Mouse (Mus musculus): Measurements from ENCODE around the gene Sbno2.
A peak's percentile ranks its signal among the peaks of the same experiment; 100 is the strongest.

Sbno2 gene

GRCm38 (mm10) chr10:80030736-80031135 is 74.6 kb downstream of the Sbno2 start:
- DNase-seq: no peak

- DNase-seq: no peak
Measured at GRCm38 (mm10) chr10:80030191-80030590, 75.2 kb downstream of the Sbno2 start.

- no peak for DNase-seq
Measured at GRCm38 (mm10) chr10:80028521-80028846, 76.9 kb downstream of the Sbno2 start.

- DNase-seq: no peak
Measured at GRCm38 (mm10) chr10:80027681-80028520, 77.5 kb downstream of the Sbno2 start.

GRCm38 (mm10) chr10:80025889-80026288 is 79.5 kb downstream of the Sbno2 start:
- no peak for DNase-seq

- DNase-seq: no peak
Measured at GRCm38 (mm10) chr10:80025463-80025862, 79.9 kb downstream of the Sbno2 start.

- DNase-seq: no peak
Measured at GRCm38 (mm10) chr10:80025044-80025347, 80.4 kb downstream of the Sbno2 start.

- DNase-seq: no peak
Measured at GRCm38 (mm10) chr10:80024229-80025043, 80.9 kb downstream of the Sbno2 start.

GRCm38 (mm10) chr10:80023758-80024157 is 81.6 kb downstream of the Sbno2 start:
- no peak for DNase-seq

GRCm38 (mm10) chr10:80022806-80023205 is 82.6 kb downstream of the Sbno2 start:
- no peak for DNase-seq

GRCm38 (mm10) chr10:80022164-80022563 is 83.2 kb downstream of the Sbno2 start:
- DNase-seq: no peak

GRCm38 (mm10) chr10:80021320-80021641 is 84.1 kb downstream of the Sbno2 start:
- no peak for DNase-seq

- no peak for DNase-seq
Measured at GRCm38 (mm10) chr10:80020603-80021319, 84.6 kb downstream of the Sbno2 start.

GRCm38 (mm10) chr10:80020191-80020590 is 85.2 kb downstream of the Sbno2 start:
- no peak for DNase-seq

GRCm38 (mm10) chr10:80019471-80020131 is 85.8 kb downstream of the Sbno2 start:
- DNase-seq: no peak

GRCm38 (mm10) chr10:80018739-80019297 is 86.6 kb downstream of the Sbno2 start:
- DNase-seq: peak; percentile 56

GRCm38 (mm10) chr10:80017771-80018170 is 87.6 kb downstream of the Sbno2 start:
- DNase-seq: no peak

GRCm38 (mm10) chr10:80017361-80017760 is 88.0 kb downstream of the Sbno2 start:
- peak; percentile 68 for DNase-seq

- no peak for DNase-seq
Measured at GRCm38 (mm10) chr10:80016931-80017330, 88.4 kb downstream of the Sbno2 start.

- DNase-seq: peak; percentile 59
Measured at GRCm38 (mm10) chr10:80016511-80016910, 88.9 kb downstream of the Sbno2 start, which contains the start of gene Arhgap45. Gene Arhgap45 (plus strand): TSS chr10:80016653.

GRCm38 (mm10) chr10:80015583-80015982 is 89.8 kb downstream of the Sbno2 start:
- DNase-seq: no peak

GRCm38 (mm10) chr10:80014484-80015290 is 90.7 kb downstream of the Sbno2 start:
- peak; percentile 61 for DNase-seq
